In the genomic region with DNA sequence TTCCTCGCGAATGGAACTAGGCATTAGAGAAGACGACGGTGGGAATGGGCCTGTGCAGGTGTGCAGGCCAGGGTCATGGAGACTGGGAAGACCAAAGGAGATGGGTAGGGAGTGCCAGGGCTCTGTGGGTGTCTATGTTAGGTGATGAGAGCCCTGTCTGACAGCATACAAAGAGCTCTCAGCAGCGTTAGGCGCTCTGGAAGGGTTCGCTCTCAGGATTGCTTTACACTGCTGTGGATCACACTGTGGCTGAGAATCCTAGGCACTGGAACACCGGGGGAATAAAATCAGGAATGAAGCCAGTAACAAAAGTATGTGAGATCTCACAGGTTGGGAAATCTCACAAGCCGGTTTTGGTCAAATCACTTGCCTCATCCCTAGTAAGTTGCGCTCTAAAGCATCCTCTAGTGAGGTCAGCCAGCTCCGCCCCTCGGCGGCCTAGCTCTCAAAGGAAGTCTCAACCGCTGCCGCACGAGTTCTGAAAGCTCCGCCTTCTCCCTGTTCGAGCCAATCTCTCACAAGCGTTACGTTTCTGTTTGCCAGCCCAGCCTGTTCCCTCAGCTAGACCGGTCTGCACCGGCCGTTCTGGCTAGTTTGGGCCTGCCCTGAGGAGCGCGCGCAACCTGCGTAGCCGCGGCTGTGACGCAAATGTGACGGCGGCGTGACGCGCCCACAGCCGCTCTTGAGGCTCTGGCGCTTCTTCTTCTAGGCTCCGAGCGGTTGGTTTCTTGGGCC, we compare ENCODE assay signal across 8 mouse cellular contexts. TPM values are rescaled to one million over a fixed set of nuclear protein-coding genes. Genes with fewer than 3 reads are reported as not detected.
DNase-seq lines count a peak whose midpoint lies in the region; TF ChIP-seq lines count a peak whose summit lies in the region.

TSS of gene Emd (plus strand) at position 535 of the 735 bp plus-strand sequence.

- no peak for TF ChIP-seq CTCF in cortical plate, adult 2 months (IDR thresholded peaks at IDR 0.05; ENCODE audit: extremely low read depth, insufficient read depth, low read length)

- peak; percentile 75; the same call in 1 of the 2 replicates for TF ChIP-seq POLR2A in cortical plate, adult 2 months (IDR thresholded peaks at IDR 0.05; ENCODE audit: extremely low read depth, insufficient read depth, low read length)

- DNase-seq in adipocyte (ENCODE audit: low spot score) = peak; percentile 97
- peak; percentile 79 to 86 for DNase-seq in gastrocnemius, adult 8-10 months (ENCODE audit: low spot score in 2 of 2)
- DNase-seq in induced T-regulatory cell, adult 2 months (ENCODE audit: low read depth) = peak; percentile 93
- peak; percentile 86 to 94 for DNase-seq in left cerebral cortex, postnatal 14 days (ENCODE audit: low spot score in 2 of 2)
- DNase-seq in mesoderm, embryonic 11.5 days (ENCODE audit: low read depth, low spot score) = peak; percentile 92
- DNase-seq in right cerebral cortex, postnatal 36 days (ENCODE audit: low spot score in 2 of 2) = peak; percentile 83 to 92
- DNase-seq in yolk sac, embryonic 10.5 days (ENCODE audit: low spot score) = peak; percentile 91

- no peaks in the 10 kb centered on the region for H3K4me1 ChIP-seq in cortical plate, adult 2 months (ENCODE audit: control insufficient read depth, insufficient read depth, low read length)

- intact Hi-C loops in left cerebral cortex, postnatal 14 days (cut with DNase I) = no loop called here

- peak within 1 kb of the TSS; percentile 96 for H3K4me3 ChIP-seq in cortical plate, adult 2 months (ENCODE audit: insufficient read depth, low read length)

- peak within 1 kb of the TSS; percentile 85 for H3K27ac ChIP-seq in cortical plate, adult 2 months (ENCODE audit: insufficient read depth, low read length)

RNA-seq across cellular contexts. Expression of gene Emd, which starts in this region (rescaled TPM):
- polyA plus RNA-seq in cortical plate, adult 2 months (2012; rRNA removed) = 41.9 and 43.6 TPM in 2 replicates
- 10 to 100 TPM; 23.0 to 29.5 (median 26.9) TPM for total RNA-seq in gastrocnemius, adult 8-10 months (2022)
- total RNA-seq in left cerebral cortex, postnatal 14 days (2021) = 10 to 100 TPM; 38.9 to 40.4 TPM

Comparison
In these comparisons a context has a peak if more than half of its experiments do, and no peak if none do; other contexts are left out.
1. Peak in every context shown above with its lines: DNase-seq, H3K4me3 ChIP-seq and H3K27ac ChIP-seq.